Mouse (Mus musculus): Measurements from ENCODE around the gene Krt39.

GRCm38 (mm10) chr11:99562580-99562979, 41.4 kb upstream of the Krt39 start:
- TF ChIP-seq CTCF (IDR thresholded peaks at IDR 0.05; ENCODE audit: low read depth, low read length), result no peak
- TF ChIP-seq POLR2A (IDR thresholded peaks at IDR 0.05; ENCODE audit: borderline replicate concordance, low read depth, low read length), result no peak
